Mouse (Mus musculus) lung, adult 2 months (tissue): ENCODE results near the gene Ston2.

ENCODE experiments used
- CTCF ChIP-seq: fragments of 200-500 bp; IDR thresholded peaks from 2 replicates; pipeline ENCODE4 v1.5.1; 2011; ENCODE audit warnings: mild to moderate bottlenecking, low read length, control low read depth; ENCODE audit not compliant: insufficient read depth
- POLR2A ChIP-seq: fragments of 200-500 bp; IDR thresholded peaks from 2 replicates; pipeline ENCODE4 v1.6.1; 2011; ENCODE audit warnings: low read depth, mild to moderate bottlenecking, control low read depth, low read length, borderline replicate concordance; ENCODE audit errors: extremely low read depth

DNA sequence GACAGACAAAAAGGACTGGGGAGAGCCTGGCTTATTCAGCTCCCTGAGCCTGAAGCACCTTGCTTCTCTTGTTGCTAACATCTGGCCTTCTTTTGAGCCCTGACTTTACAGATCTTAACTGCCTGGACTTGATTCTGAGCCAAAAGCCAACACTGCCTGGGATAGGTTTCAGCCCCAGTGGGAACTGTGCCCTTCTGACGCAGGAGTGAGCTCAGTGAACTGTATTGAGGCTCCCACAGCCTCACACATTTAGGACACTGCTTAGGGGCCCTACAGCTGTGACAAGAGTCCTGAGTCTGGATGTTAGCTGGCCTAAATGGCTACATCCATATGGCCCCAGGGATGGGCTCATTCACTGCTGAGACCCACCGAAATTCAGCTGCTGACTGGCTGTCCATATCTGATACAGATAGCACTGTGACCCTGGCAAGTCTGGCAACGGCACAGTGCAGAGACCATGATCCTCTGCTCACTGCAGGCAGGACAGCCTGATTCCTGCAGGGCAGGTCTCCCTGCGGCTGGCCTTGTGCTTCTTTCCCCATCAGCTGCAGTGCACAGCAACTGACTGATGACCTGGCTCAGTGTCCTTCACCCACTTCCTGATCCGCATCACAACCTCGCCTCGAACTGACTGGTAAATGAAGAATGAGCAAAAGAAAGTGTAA is 49.3 kb upstream of the Ston2 start:
- TF ChIP-seq POLR2A (no peak), CTCF (no peak)
